Mouse (Mus musculus) kidney, postnatal 0 days (tissue): Measurements from ENCODE around the gene Nop10. TPM values are rescaled to one million over a fixed set of nuclear protein-coding genes. Genes with fewer than 3 reads are reported as not detected.

ENCODE experiments used
- ATAC-seq: fragments of 200-750 bp; cut with Nextera tagmentation; replicated peaks from 2 replicates; pipeline ENCODE4 v1.8.0; 2017; ENCODE audit warnings: low read depth, moderate number of reproducible peaks, moderate TSS enrichment, moderate library complexity; ENCODE audit not compliant: low FRiP score
- DNase-seq: peaks from one replicate; pipeline ENCODE4 v3.0.0-alpha.2; 2016; ENCODE audit warnings: low spot score
- H3K27ac ChIP-seq: fragments of 300-500 bp; sonication (generic); 2 replicates; pipeline ENCODE4 v1.5.1; 2014; ENCODE audit warnings: mild to moderate bottlenecking
- H3K27me3 ChIP-seq: fragments of 300-500 bp; sonication (generic); 2 replicates; pipeline ENCODE4 v1.6.1; 2014; ENCODE audit warnings: low read length, mixed read lengths; ENCODE audit not compliant: insufficient read depth
- H3K36me3 ChIP-seq: fragments of 300-500 bp; sonication (generic); 2 replicates; pipeline ENCODE4 v1.6.1; 2014; ENCODE audit warnings: low read length, mixed read lengths; ENCODE audit not compliant: insufficient read depth
- H3K4me1 ChIP-seq: fragments of 300-500 bp; sonication (generic); replicated peaks from 2 replicates; pipeline ENCODE4 v1.6.1; 2014; ENCODE audit warnings: antibody characterized with exemption, low read length, mixed read lengths; ENCODE audit not compliant: insufficient read depth
- H3K4me2 ChIP-seq: fragments of 300-500 bp; sonication (generic); 2 replicates; pipeline ENCODE4 v1.6.1; 2014; ENCODE audit warnings: mild to moderate bottlenecking, low read length, moderate library complexity, mixed read lengths
- H3K4me3 ChIP-seq: fragments of 300-500 bp; sonication (generic); replicated peaks from 2 replicates; pipeline ENCODE4 v1.5.1; 2014; ENCODE audit warnings: low read depth, low read length
- H3K9ac ChIP-seq: fragments of 300-500 bp; sonication (generic); 2 replicates; pipeline ENCODE4 v1.6.1; 2014; ENCODE audit warnings: low read depth, low read length
- H3K9me3 ChIP-seq: fragments of 300-500 bp; sonication (generic); replicated peaks from 2 replicates; pipeline ENCODE4 v1.6.1; 2016; ENCODE audit warnings: low read length, inconsistent platforms, mixed read lengths
- CTCF ChIP-seq: IDR thresholded peaks from 2 replicates; pipeline ENCODE4 v1.5.1; 2016; ENCODE audit warnings: antibody characterized with exemption, low read depth, mild to moderate bottlenecking, moderate library complexity
- WGBS: fragments of 180-500 bp; shearing (Covaris S2); extraction: QIAGEN DNeasy Blood & Tissue Kit; methylation state at CpG from one replicate; pipeline ENCODE4 v1.1.7; 2014; 5-methylcytosine and 5-hydroxymethylcytosine counted together
- polyA plus RNA-seq: library from polyadenylated mRNA; unstranded; fragments of >200 nt; fragmentation: Nextera tagmentation; extraction: Ambion mirVana; gene quantifications from 2 replicates; pipeline ENCODE4 v1.2.1, GENCODE M21; 2015

Gene Nop10
- polyA plus RNA-seq, result 232 and 252 TPM in 2 replicates

DNA sequence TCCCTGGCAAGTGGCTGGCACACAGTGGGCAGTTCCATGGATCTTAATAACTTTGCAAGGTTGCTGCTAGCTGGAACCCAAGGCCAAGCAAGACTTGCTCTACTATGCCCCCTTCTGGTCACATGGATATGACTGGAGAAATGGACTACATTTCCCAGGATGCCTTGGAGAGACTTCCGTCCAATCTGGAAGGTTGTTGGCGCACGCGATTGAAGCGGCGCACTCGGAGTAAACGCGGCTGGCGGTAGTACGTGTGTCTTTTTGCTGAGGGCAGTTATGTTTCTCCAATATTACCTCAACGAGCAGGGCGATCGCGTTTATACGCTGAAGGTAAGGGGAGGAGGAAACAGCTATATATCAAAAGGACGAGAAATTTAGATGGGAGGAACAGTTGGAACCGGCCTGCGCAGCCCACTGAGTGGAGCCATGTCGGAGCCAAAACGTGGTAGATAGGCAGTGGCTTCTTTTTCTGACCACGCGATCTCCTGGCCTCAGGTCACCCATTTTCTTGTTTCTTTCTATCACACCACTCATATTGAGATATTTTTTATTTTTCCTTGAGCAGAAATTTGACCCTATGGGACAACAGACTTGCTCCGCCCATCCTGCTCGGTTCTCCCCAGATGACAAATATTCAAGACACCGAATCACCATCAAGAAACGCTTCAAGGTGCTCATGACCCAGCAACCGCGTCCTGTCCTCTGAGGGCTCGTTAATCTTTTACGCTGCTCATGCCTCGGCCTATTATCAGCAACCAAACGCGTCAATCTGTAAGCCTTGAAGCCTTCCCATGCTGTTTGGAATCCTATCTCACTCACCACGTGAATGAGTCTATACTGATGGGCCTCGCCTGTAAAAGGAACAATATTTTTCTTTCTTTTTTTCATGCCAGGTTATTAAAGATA lies at the start of gene Nop10:
Gene Nop10 (plus strand): TSS at position 179 of the 906 bp plus-strand sequence.
- Histone ChIP-seq H3K4me1 (peaks cover 10% of the 10 kb centered on the region; the same call in 1 of the 2 replicates), H3K9ac (peak within 1 kb of the TSS; percentile 64; the same call in 1 of the 2 replicates), H3K27me3 (no peaks in the 10 kb centered on the region), H3K9me3 (no peaks in the 10 kb centered on the region), H3K27ac (peak within 1 kb of the TSS; percentile 76), H3K4me3 (peak within 1 kb of the TSS; percentile 62), H3K4me2 (peak within 1 kb of the TSS; percentile 70), H3K36me3 (no peaks in the 10 kb centered on the region)
- peak; percentile 93 for TF ChIP-seq CTCF
- ATAC-seq (peak; percentile 23), DNase-seq (peak; percentile 93)
- WGBS, result under 1% methylated on average over 36 of the region's 36 CpGs

DNA sequence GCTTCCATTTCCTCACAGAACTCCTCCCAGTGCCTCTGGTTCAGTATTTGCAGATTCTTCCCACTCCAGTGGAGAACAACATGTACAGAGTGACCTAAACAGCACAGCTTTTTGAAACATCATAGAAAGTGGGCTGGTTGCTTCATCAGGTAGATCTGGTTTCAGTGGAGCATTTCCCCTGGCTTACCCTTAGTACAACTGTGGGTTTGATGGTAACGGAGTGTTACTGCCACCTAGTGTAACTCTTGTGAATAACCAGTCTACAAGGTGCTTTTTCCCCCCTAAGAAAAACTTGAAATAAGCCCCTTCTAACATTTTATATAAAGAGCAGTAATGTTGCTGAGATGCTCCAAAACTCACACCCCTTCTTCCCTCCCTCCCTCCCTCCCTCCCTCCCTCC lies 45.7 kb upstream of the Nop10 start:
- WGBS, result 4% methylated on average over 1 of the region's 1 CpGs
- Histone ChIP-seq H3K36me3 (no peaks in the 10 kb centered on the region), H3K9me3 (no peaks in the 10 kb centered on the region), H3K27ac (no peak overlapping the region), H3K9ac (no peak overlapping the region), H3K27me3 (no peaks in the 10 kb centered on the region), H3K4me1 (no peaks in the 10 kb centered on the region), H3K4me2 (no peak overlapping the region), H3K4me3 (no peak overlapping the region)
- peak; percentile 73 for TF ChIP-seq CTCF
- DNase-seq, result peak; percentile 75
- ATAC-seq, result no peak

DNA sequence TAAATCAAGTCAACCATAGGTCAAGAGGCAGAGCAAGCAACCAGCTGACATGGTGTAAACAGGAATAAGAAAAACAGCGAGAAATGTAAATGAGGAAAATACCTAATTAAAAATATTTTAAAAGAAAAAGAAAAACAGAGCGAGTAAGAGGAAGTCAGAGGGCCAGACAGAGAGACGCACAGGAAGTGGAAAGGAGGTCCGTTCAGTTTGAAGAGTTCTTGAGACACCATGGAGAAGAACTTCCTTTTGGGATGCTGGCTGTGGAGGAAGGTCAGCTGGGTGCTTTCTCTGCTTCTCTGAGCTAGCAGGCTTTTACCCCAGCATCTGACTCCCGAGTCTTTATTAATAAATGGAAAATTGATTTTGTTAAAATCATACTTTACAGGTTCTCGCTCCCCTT lies 44.1 kb upstream of the Nop10 start:
- no peak for DNase-seq
- no peaks in the 10 kb centered on the region for H3K36me3 ChIP-seq
- ATAC-seq, result no peak
- H3K27me3 ChIP-seq, result no peaks in the 10 kb centered on the region
- H3K9me3 ChIP-seq, result no peaks in the 10 kb centered on the region
- no peak for TF ChIP-seq CTCF
- no peak overlapping the region for H3K9ac ChIP-seq
- WGBS, result 77% methylated on average over 6 of the region's 6 CpGs
- no peak overlapping the region for H3K27ac ChIP-seq
- no peak overlapping the region for H3K4me2 ChIP-seq
- H3K4me3 ChIP-seq, result no peak overlapping the region
- H3K4me1 ChIP-seq, result no peaks in the 10 kb centered on the region

DNA sequence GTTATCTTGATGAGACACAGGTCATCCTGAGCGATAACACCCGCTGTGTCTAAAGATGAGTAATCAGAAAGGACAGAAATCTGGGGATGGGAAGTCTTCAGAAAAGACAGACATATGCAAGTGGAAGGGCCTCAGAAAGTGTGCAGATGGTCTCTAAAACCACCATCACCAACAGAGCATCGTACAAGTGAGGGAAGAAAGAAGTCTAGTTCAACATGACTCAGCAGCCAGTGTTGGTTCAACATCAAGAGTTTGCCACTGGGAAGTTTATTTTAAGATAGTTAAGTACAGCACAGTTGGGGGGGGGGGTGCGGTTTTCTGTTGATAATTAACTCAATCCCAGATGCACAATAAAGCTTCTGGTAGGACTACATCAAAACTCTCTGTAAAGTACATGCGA lies 40.8 kb upstream of the Nop10 start:
- DNase-seq (no peak), ATAC-seq (no peak)
- Histone ChIP-seq H3K36me3 (no peaks in the 10 kb centered on the region), H3K4me2 (no peak overlapping the region), H3K4me1 (no peaks in the 10 kb centered on the region), H3K27me3 (no peaks in the 10 kb centered on the region), H3K9me3 (no peaks in the 10 kb centered on the region), H3K27ac (no peak overlapping the region), H3K4me3 (no peak overlapping the region), H3K9ac (no peak overlapping the region)
- no peak for TF ChIP-seq CTCF
- WGBS, result 81% methylated on average over 5 of the region's 5 CpGs

DNA sequence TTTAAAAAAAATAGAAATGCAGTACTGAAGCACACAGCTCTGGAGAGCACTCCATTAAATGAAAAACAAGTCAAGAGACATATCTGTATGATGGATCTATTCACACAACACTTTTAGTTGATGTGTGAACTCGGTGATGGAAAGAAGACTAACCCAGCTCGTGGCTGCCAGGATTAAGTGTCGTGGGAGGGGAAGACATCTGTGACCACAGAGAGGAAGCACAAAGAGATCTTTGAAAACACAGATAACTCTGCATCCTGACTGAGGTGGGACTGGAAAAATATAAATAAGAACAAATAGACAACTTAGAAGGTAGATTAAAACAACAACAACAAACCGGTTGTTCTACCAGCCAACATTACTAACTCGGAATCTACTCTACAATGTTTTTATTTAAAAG lies 39.1 kb upstream of the Nop10 start:
- no peak for ATAC-seq
- Histone ChIP-seq H3K27me3 (no peaks in the 10 kb centered on the region), H3K36me3 (no peaks in the 10 kb centered on the region), H3K9ac (no peak overlapping the region), H3K27ac (no peak overlapping the region), H3K4me2 (no peak overlapping the region), H3K4me3 (no peak overlapping the region), H3K4me1 (no peaks in the 10 kb centered on the region), H3K9me3 (no peaks in the 10 kb centered on the region)
- no peak for TF ChIP-seq CTCF
- WGBS, result 69% methylated on average over 5 of the region's 5 CpGs
- no peak for DNase-seq

DNA sequence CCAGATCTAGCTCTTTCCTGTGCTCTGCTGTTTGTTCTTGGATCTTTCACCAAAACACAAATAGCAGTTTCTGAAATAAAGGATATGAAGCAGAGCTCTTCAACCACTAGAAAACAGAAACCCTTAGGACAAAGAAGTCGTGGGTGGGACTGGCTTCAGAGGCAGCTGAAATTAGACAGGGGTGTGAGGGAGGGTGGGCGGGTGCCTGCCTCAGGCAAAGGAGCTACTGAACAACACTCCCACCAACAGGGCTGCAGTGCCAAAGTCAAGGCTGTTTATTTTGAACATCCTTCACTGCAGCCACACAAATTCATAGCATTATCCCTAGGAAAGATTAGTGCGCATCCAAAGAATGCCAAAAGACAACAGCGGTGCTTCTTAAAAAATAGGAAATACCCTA lies 37.4 kb upstream of the Nop10 start:
- DNase-seq (no peak), ATAC-seq (no peak)
- no peaks in the 10 kb centered on the region for H3K36me3 ChIP-seq
- no peaks in the 10 kb centered on the region for H3K9me3 ChIP-seq
- H3K4me1 ChIP-seq, result no peaks in the 10 kb centered on the region
- H3K9ac ChIP-seq, result no peak overlapping the region
- no peak overlapping the region for H3K27ac ChIP-seq
- no peak for TF ChIP-seq CTCF
- no peak overlapping the region for H3K4me2 ChIP-seq
- 57% methylated on average over 4 of the region's 4 CpGs for WGBS
- H3K27me3 ChIP-seq, result no peaks in the 10 kb centered on the region
- no peak overlapping the region for H3K4me3 ChIP-seq
